Mouse (Mus musculus) cortical plate, adult 2 months (tissue): ENCODE measurements around the gene Prtg.

Experiments
- CTCF ChIP-seq: fragments of 200-500 bp; IDR thresholded peaks from 2 replicates; pipeline ENCODE4 v1.5.1; 2011; ENCODE audit warnings: mild to moderate bottlenecking, control low read depth, low read length; ENCODE audit not compliant: insufficient read depth; ENCODE audit errors: extremely low read depth
- POLR2A ChIP-seq: fragments of 200-500 bp; IDR thresholded peaks from 2 replicates; pipeline ENCODE4 v1.6.1; 2011; ENCODE audit warnings: mild to moderate bottlenecking, low read length, control low read depth; ENCODE audit not compliant: insufficient read depth; ENCODE audit errors: extremely low read depth

GRCm38 (mm10) chr9:72838256-72838655, 31.6 kb downstream of the Prtg start:
- TF ChIP-seq CTCF (no peak), POLR2A (no peak)
